Mouse (Mus musculus) erythroid progenitor cell, adult 5-6 weeks (primary cell): ENCODE results near the gene Il6ra. TPM values are rescaled to one million over a fixed set of nuclear protein-coding genes. Genes with fewer than 3 reads are reported as not detected.

Experiments
- ATAC-seq: replicated peaks from 2 replicates; pipeline ENCODE4 v1.8.0; 2016; ENCODE audit warnings: moderate number of reproducible peaks, mild to moderate bottlenecking, moderate TSS enrichment, inconsistent platforms; ENCODE audit not compliant: poor library complexity, low FRiP score, severe bottlenecking
- total RNA-seq, 2 experiments: library from RNA; stranded (forward) in 1 of 2; stranded (reverse) in 1 of 2; fragments of 150-400 nt in 1 of 2; fragments of 186-747, 209-891 nt in 1 of 2; gene quantifications; 2 replicates each; pipeline versions ENCODE4 v1.2.3 to v1.2.4; 2015 to 2017; ENCODE audit warnings: low replicate concordance in 2 of 2

Gene Il6ra
- total RNA-seq, 2 experiments from 2014 or later = 2.3 to 10.5 TPM

- ATAC-seq = no peak
These were observed 53.1 kb downstream of the Il6ra start for GRCm38 (mm10) chr3:89859936-89860335.

GRCm38 (mm10) chr3:89858888-89859287, 54.1 kb downstream of the Il6ra start:
- ATAC-seq = no peak

GRCm38 (mm10) chr3:89858123-89858522, 54.9 kb downstream of the Il6ra start:
- 0 out of 2 replicates have a peak, but pooled peaks have one; percentile 47 for ATAC-seq

GRCm38 (mm10) chr3:89857353-89857752, 55.6 kb downstream of the Il6ra start:
- no peak for ATAC-seq

GRCm38 (mm10) chr3:89853752-89854151, 59.2 kb downstream of the Il6ra start:
- ATAC-seq = no peak

GRCm38 (mm10) chr3:89848083-89848482, 64.9 kb downstream of the Il6ra start:
- ATAC-seq = no peak

GRCm38 (mm10) chr3:89847596-89847995, 65.4 kb downstream of the Il6ra start:
- no peak for ATAC-seq

- ATAC-seq = no peak
These were observed 65.9 kb downstream of the Il6ra start for GRCm38 (mm10) chr3:89847126-89847525.

- ATAC-seq = no peak
These were observed 67.2 kb downstream of the Il6ra start for GRCm38 (mm10) chr3:89845814-89846213.

- ATAC-seq = no peak
These were observed 69.8 kb downstream of the Il6ra start for GRCm38 (mm10) chr3:89843148-89843547.

GRCm38 (mm10) chr3:89842258-89842657, 70.7 kb downstream of the Il6ra start:
- peak; percentile 62; the same call in 1 of the 2 replicates for ATAC-seq

GRCm38 (mm10) chr3:89835362-89835761, 77.6 kb downstream of the Il6ra start:
- ATAC-seq = peak; percentile 39; the same call in 1 of the 2 replicates

GRCm38 (mm10) chr3:89830815-89831591, 82.0 kb downstream of the Il6ra start, which contains the start of gene She:
TSS of gene She (plus strand) at chr3:89831370.
- no peak for ATAC-seq

GRCm38 (mm10) chr3:89826295-89826694, 86.7 kb downstream of the Il6ra start:
- no peak for ATAC-seq

GRCm38 (mm10) chr3:89823594-89823993, 89.4 kb downstream of the Il6ra start:
- ATAC-seq = no peak

- no peak for ATAC-seq
These were observed 91.2 kb downstream of the Il6ra start for GRCm38 (mm10) chr3:89821548-89822480.

GRCm38 (mm10) chr3:89821096-89821513, 91.9 kb downstream of the Il6ra start:
- ATAC-seq = no peak

- ATAC-seq = 0 out of 2 replicates have a peak, but pooled peaks have one; percentile 19
These were observed 92.5 kb downstream of the Il6ra start for GRCm38 (mm10) chr3:89820311-89821095.

- no peak for ATAC-seq
These were observed 93.1 kb downstream of the Il6ra start for GRCm38 (mm10) chr3:89819897-89820296.

GRCm38 (mm10) chr3:89818605-89819004, 94.4 kb downstream of the Il6ra start:
- no peak for ATAC-seq
